Mouse (Mus musculus): ENCODE measurements at regions not wholly inside any gene's neighbourhood (a gene's known extent, or its start where the extent isn't known, plus 50 kb on each side); places are given as distances from the start of the nearest gene placed in this dataset.

DNA sequence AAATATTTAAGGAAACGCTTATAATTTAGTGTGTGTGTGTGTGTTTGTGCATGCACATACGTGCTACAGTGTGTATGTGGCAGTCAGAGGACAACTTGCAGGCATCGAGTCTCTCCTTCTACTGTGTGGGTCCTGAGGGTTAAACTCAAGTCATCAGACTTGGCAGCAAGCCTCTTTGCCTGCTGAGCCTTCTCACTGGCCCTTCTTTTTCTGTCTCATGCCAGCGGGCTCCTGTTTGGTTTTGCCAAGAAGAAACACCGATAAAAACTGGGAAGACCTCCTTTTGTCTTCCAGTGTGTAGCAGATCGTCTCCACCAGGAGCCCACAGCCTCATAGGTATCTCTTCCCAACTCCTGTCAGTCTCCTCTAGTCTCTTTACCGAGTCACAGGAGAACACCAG lies 81.9 kb upstream of the Rbpj start:
- Histone ChIP-seq H3K36me3 (ENCODE audit: control insufficient read depth in 1 of 2, insufficient read depth in 2 of 2, low read length in 2 of 2) (no peaks in the 10 kb centered on the region), H3K4me1 (ENCODE audit: control insufficient read depth in 1 of 2, insufficient read depth in 2 of 2, low read length in 2 of 2) (no peaks in the 10 kb centered on the region), H3K27me3 (ENCODE audit: control insufficient read depth in 1 of 2, insufficient read depth in 2 of 2, low read length in 2 of 2) (no peaks in the 10 kb centered on the region), H3K79me2 (ENCODE audit: control insufficient read depth, insufficient read depth, low read length, poor library complexity) (no peaks in the 10 kb centered on the region), H3K4me3 (ENCODE audit: control insufficient read depth in 1 of 2, insufficient read depth in 1 of 2, low read depth in 2 of 2, low read length in 2 of 2) (no peak overlapping the region), H3K27ac (ENCODE audit: control insufficient read depth, low read depth, low read length) (no peak overlapping the region), H3K9ac (ENCODE audit: control insufficient read depth, low read depth, low read length, poor library complexity, severe bottlenecking) (no peak overlapping the region), H3K9me3 (replicated peaks; ENCODE audit: insufficient read depth, low read length) (no peaks in the 10 kb centered on the region)
- no peak for DNase-seq (ENCODE audit: low read depth, low spot score)
- TF ChIP-seq SMC3 (IDR thresholded peaks at IDR 0.05; ENCODE audit: low read depth, low read length) (no peak), BHLHE40 (IDR thresholded peaks at IDR 0.05; ENCODE audit: borderline replicate concordance, low read depth, low read length) (no peak)

DNA sequence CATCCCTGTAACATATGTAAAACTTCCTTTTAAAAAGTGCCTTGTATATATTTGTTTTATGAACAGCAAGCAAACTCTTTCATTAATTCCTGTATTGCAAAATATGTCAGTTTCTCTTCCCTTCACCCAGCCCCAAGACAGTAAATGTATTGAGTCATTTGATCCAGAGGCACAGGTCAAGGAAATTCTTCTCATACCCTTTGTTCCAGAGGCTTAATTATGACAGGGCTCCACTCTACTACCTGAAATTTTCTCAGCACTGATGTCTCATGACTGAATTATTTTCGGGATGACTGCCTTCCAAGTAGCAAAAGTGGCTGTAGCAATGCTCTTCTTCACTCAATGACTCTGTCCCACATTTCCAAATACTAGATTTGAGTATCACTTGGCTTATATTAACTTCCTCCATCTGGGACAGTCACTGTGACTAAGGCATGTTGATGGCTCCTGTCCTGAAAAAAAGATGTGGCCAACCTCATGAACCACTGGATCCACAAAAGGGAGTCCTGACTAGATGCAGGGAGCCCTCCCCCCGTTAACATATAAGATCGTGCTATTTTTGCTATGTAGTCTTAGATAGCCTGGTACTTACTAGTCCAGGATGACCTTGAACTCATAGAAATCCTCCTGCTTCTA lies 80.3 kb upstream of the Rbpj start:
- no peak for TF ChIP-seq ZMIZ1 (IDR thresholded peaks at IDR 0.05; ENCODE audit: low read depth, low read length)
- no peak for TF ChIP-seq GATA1 (IDR thresholded peaks at IDR 0.05; ENCODE audit: low read depth, low read length)
- TF ChIP-seq ELF1 (IDR thresholded peaks at IDR 0.05; ENCODE audit: low read depth, low read length): no peak
- no peak for TF ChIP-seq MYB (IDR thresholded peaks at IDR 0.05; ENCODE audit: low read depth, low read length)
- TF ChIP-seq ETS1 (IDR thresholded peaks at IDR 0.05; ENCODE audit: low read depth, low read length): no peak
- TF ChIP-seq CHD2 (IDR thresholded peaks at IDR 0.05; ENCODE audit: low read length): no peak
- no peak for TF ChIP-seq MXI1 (IDR thresholded peaks at IDR 0.05; ENCODE audit: low read depth, low read length)
- TF ChIP-seq JUND (IDR thresholded peaks at IDR 0.05; ENCODE audit: low read depth, low read length): no peak
- no peak for TF ChIP-seq MAX (IDR thresholded peaks at IDR 0.05; ENCODE audit: low read length)
- TF ChIP-seq ZNF384 (IDR thresholded peaks at IDR 0.05; ENCODE audit: low read depth, low read length): no peak
- TF ChIP-seq USF1 (IDR thresholded peaks at IDR 0.05; ENCODE audit: low read depth, low read length): no peak
- Histone ChIP-seq H3K36me3 (ENCODE audit: control insufficient read depth in 1 of 2, insufficient read depth in 2 of 2, low read length in 2 of 2) (no peaks in the 10 kb centered on the region), H3K9me3 (replicated peaks; ENCODE audit: insufficient read depth, low read length) (no peaks in the 10 kb centered on the region), H3K4me1 (ENCODE audit: control insufficient read depth in 1 of 2, insufficient read depth in 2 of 2, low read length in 2 of 2) (no peaks in the 10 kb centered on the region), H3K9ac (ENCODE audit: control insufficient read depth, low read depth, low read length, poor library complexity, severe bottlenecking) (no peak overlapping the region), H3K27ac (ENCODE audit: control insufficient read depth, low read depth, low read length) (no peak overlapping the region), H3K4me3 (ENCODE audit: control insufficient read depth in 1 of 2, insufficient read depth in 1 of 2, low read depth in 2 of 2, low read length in 2 of 2) (no peak overlapping the region), H3K27me3 (ENCODE audit: control insufficient read depth in 1 of 2, insufficient read depth in 2 of 2, low read length in 2 of 2) (no peaks in the 10 kb centered on the region), H3K79me2 (ENCODE audit: control insufficient read depth, insufficient read depth, low read length, poor library complexity) (no peaks in the 10 kb centered on the region)
- DNase-seq (ENCODE audit: low read depth, low spot score): no peak

- Histone ChIP-seq H3K4me3 (ENCODE audit: control insufficient read depth in 1 of 2, insufficient read depth in 1 of 2, low read depth in 2 of 2, low read length in 2 of 2) (no peak overlapping the region), H3K27me3 (ENCODE audit: control insufficient read depth in 1 of 2, insufficient read depth in 2 of 2, low read length in 2 of 2) (no peaks in the 10 kb centered on the region), H3K4me1 (ENCODE audit: control insufficient read depth in 1 of 2, insufficient read depth in 2 of 2, low read length in 2 of 2) (no peaks in the 10 kb centered on the region), H3K79me2 (ENCODE audit: control insufficient read depth, insufficient read depth, low read length, poor library complexity) (no peaks in the 10 kb centered on the region), H3K27ac (ENCODE audit: control insufficient read depth, low read depth, low read length) (no peak overlapping the region), H3K9ac (ENCODE audit: control insufficient read depth, low read depth, low read length, poor library complexity, severe bottlenecking) (no peak overlapping the region), H3K36me3 (ENCODE audit: control insufficient read depth in 1 of 2, insufficient read depth in 2 of 2, low read length in 2 of 2) (no peaks in the 10 kb centered on the region), H3K9me3 (replicated peaks; ENCODE audit: insufficient read depth, low read length) (no peaks in the 10 kb centered on the region)
- no peak for TF ChIP-seq TCF12 (IDR thresholded peaks at IDR 0.05; ENCODE audit: low read depth, low read length)
- no peak for TF ChIP-seq CTCF (IDR thresholded peaks at IDR 0.05 in 2 of 3, conservative IDR thresholded peaks at IDR 0.05 in 1 of 3; ENCODE audit: control insufficient read depth in 1 of 3, insufficient read depth in 1 of 3, low read depth in 2 of 3, low read length in 3 of 3, poor library complexity in 1 of 3, severe bottlenecking in 1 of 3)
- TF ChIP-seq CHD1 (IDR thresholded peaks at IDR 0.05; ENCODE audit: low read depth, low read length): no peak
- no peak for TF ChIP-seq MYC (IDR thresholded peaks at IDR 0.05; ENCODE audit: low read depth, low read length)
- TF ChIP-seq MAZ (IDR thresholded peaks at IDR 0.05; ENCODE audit: low read depth, low read length): no peak
- TF ChIP-seq SMC3 (IDR thresholded peaks at IDR 0.05; ENCODE audit: low read depth, low read length): no peak
- no peak for DNase-seq (ENCODE audit: low read depth, low spot score)
Measured at GRCm38 (mm10) chr5:53393571-53393970, 72.4 kb upstream of the Rbpj start.

All from MEL (cell line).